Mouse (Mus musculus): ENCODE measurements around the gene Lefty1. TPM values are rescaled to one million over a fixed set of nuclear protein-coding genes. Genes with fewer than 3 reads are reported as not detected.
"Not testable (repeated sequence)": the region's sequence is repeated elsewhere in the genome, so short reads cannot be mapped to it uniquely, and the experiment has no call there.

Gene Lefty1
- total RNA-seq, 2 experiments from 2014 or later: 3.4 to 9.0 TPM

DNA sequence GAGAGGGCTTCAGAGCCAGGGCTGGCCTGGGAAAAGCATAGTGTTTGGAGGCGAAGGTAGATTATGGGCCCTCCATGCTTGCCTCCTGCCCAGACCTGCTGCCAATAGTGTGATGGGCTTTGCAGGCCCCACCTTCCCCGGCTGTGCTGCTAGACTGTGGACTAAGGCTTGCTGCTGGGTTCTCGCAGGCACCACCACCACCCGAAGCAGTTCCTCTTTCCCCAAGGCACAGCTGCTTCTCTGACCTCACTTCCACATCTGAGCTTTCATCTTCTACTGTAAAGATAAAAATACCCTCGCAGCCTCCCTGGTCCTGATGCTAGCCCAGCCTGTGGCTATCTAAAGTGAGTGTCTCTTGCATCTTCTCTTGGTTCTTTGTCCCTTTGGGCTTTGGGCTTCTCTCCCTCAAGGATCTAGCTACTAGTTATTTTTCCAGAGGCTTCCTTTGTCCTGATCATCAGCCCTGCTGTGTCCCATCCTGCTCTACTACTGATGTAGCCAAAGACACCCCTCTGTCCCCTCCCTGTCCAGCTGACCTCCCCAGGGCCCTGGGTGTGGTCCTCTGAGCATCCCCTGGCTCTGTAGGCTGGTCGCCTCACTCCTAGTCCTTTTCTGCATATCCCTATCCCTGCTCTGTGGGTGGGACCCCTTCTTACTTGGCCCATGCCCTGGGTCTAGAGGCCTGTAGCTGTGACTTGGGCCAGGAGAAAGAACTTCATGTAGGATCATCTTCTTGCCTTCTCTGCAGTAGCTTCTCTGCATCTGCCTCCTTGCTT, 12.4 kb upstream of the Lefty1 start:
- no peak for DNase-seq

DNA sequence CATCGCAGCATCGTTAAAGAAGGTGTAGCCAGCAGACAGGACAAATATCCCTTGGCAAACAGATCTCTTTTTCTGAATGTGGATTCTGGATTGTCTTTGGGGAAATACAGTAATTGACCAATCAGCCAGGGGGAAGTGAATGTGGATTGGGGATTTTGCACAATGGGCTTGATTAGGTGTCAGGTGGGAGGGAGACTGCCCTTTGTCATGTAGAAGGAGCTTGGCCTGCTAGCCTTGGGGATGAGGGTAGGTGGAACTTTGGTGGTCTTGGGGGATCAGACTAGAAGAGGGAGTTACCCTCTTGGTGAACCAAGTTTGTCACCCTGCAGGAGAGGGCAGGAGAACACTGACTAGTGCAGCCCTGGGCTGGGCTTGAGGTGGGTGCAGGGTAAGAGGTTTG, 10.1 kb upstream of the Lefty1 start:
- DNase-seq: no peak

DNA sequence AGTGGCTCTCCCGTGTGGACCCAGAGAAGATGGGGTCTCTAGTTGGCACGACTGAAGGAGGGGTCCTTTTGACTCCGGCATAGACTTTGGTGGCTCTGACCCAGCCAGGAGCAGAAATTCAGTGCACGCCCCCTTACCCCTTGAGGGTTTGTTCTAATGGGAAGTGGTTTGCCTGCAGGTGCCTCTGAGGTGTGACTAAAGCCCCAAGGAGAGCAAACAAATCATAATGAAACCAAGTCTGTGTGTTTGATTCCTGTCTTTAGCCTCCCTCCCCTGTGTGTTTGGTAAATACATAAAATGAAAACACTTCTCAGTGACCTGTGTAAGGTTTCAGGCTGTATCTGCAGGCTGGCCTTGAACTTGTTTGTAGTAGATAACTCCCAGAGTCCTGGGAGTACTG, 8.5 kb upstream of the Lefty1 start:
- no peak for DNase-seq

DNA sequence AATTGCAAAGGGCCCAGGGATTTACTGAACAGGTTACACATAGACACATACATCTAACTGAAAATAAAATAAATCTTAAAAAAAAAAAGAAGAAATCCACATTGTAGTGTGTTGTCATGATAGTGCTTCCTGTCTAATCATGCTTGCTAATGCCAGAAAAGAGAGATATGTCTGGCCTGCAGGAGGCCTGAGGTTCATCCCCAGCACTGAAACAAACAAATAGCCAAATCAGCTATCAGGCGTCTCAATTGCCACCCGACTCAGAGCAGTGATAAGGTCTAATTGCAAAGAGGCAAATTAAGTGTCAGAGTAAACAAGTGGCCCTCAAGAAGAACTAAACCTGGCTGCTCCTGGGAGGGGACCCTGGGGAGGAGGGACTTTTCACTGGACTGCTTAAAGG, 5.2 kb upstream of the Lefty1 start:
- no peak for DNase-seq

DNA sequence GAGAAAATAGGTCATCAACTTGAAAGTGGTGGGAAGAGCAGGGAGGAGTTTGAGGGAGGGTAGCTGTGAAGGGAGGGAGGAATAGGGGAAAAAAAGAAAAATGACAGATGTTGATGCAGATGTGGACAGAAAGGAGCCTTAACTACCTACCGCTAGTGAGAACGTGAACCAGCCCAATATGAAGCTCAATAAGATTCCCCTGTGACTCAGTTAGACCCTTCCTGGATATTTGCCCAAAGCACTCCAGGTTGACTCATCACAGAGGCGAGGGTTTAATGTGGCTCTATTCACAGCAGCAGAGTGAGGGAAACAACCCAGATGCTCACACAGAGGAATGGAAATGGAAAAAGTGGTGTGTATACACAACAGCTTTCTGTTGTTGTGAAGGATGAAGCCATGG, 3.7 kb upstream of the Lefty1 start:
- DNase-seq: no peak

DNA sequence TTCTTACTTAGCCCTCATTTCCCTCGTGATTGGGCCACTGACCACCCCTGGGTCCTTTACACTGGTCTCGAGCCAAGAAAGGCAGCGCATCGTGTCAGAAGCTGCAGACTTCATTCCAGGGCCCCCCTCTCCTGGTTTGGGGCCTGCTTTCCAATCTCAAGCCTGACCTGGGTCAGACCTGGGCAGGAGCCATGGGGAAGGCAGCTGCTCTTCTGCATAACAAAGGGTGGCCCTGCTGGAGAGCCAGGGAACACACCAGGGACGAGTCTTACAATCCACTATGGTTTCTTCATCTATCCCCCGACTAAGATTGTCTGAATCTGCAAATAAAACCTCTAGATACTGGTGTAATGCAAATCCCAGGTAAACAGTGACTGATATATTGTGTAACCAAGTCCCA, 1.2 kb upstream of the Lefty1 start:
- no peak for DNase-seq

DNA sequence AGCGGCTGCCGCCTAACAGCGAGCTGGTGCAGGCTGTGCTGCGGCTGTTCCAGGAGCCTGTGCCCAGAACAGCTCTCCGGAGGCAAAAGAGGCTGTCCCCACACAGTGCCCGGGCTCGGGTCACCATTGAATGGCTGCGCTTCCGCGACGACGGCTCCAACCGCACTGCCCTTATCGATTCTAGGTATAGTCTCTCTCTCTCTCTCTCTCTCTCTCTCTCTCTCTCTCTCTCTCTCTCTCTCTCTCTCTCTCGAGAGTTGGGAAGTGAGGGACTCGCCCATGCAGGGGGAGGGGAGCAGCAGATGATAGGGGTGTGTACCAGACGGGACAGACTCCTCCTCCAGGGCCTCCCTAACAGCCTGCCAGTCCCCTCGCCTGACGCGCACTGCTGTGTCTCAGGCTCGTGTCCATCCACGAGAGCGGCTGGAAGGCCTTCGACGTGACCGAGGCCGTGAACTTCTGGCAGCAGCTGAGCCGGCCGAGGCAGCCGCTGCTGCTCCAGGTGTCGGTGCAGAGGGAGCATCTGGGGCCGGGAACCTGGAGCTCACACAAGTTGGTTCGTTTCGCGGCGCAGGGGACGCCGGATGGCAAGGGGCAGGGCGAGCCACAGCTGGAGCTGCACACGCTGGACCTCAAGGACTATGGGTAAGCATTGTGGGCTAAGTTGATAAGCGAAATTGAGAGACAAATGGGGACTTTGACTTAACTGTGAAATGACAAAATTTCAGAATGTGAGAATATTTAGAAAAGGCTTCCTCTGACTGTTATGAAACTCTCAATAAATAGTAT, 2.0 kb downstream of the Lefty1 start:
- DNase-seq: peak; percentile 77 to 81

DNA sequence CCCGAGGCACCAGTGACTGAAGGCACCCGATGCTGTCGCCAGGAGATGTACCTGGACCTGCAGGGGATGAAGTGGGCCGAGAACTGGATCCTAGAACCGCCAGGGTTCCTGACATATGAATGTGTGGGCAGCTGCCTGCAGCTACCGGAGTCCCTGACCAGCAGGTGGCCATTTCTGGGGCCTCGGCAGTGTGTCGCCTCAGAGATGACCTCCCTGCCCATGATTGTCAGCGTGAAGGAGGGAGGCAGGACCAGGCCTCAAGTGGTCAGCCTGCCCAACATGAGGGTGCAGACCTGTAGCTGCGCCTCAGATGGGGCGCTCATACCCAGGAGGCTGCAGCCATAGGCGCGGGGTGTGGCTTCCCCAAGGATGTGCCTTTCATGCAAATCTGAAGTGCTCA, 2.8 kb downstream of the Lefty1 start:
- DNase-seq: not testable (repeated sequence)

DNA sequence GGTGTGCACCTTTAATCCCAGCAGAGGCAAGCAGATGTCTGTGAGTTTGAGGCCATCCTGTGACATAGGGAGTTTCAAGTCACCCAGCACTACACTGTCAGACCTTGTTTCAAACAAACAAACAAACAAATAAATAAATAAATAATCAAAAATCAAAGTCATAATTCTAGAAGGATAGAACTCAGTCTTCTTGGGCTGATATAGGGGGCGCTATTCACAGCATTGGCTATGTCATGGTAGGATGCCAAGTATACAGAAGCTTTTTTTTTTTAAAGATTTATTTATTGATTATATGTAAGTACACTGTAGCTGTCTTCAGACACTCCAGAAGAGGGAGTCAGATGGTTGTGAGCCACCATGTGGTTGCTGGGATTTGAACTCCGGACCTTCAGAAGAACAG, 4.0 kb downstream of the Lefty1 start:
- DNase-seq: not testable (repeated sequence)

DNA sequence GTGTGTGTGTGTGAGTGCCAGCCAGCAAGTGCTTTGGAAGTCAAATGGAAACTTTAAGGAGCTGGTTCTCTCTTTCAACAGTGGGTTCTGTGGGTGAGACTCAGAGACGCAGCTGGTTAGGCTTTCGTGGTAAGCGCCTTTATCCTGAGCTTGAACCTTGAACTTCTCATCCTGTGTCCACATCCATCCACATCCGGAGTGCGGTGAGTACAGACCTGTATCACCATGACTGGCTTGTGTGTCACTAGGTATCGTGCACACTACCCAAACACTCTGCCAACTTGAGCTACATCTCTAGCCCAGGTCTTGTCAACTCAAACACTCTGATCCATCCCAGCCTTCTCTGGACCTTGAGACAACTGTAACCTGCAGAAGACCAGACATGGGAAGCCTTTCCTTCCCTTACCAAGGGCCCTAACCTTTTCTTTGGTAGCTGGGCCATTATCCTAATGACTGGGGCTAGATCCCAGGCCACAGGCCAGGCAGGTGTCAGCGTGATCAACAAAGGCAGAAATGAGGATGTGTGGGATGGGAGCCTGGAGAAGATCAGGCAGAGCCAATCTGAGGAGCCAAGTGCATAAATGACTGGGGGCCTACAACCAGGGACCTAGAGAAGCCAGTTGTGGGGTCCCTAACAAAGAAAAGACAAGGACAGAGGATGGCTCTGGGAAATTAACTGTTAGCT, 6.1 kb downstream of the Lefty1 start:
- DNase-seq: no peak

DNA sequence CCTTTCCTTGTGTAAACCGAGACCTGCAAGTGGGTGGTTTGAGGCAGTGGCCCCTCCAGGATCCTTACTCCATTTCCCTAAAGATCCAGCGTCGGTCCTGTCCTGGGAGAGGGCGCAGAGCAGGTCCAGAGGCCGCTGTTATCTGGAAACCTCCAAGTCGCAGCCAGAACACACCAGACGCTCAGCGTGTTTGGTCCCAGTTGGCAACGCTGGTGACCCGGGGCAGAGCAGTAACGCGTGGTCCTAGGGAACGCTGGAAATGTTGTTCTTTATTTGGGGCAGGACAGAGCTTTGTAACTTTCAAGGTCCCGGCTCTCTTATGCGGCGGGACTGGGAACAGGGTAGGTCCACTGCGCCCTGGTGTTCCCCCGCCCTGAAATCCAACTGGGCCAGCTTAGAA, 6.9 kb downstream of the Lefty1 start:
- DNase-seq: peak in 1 of 2 experiments; percentile 66

DNA sequence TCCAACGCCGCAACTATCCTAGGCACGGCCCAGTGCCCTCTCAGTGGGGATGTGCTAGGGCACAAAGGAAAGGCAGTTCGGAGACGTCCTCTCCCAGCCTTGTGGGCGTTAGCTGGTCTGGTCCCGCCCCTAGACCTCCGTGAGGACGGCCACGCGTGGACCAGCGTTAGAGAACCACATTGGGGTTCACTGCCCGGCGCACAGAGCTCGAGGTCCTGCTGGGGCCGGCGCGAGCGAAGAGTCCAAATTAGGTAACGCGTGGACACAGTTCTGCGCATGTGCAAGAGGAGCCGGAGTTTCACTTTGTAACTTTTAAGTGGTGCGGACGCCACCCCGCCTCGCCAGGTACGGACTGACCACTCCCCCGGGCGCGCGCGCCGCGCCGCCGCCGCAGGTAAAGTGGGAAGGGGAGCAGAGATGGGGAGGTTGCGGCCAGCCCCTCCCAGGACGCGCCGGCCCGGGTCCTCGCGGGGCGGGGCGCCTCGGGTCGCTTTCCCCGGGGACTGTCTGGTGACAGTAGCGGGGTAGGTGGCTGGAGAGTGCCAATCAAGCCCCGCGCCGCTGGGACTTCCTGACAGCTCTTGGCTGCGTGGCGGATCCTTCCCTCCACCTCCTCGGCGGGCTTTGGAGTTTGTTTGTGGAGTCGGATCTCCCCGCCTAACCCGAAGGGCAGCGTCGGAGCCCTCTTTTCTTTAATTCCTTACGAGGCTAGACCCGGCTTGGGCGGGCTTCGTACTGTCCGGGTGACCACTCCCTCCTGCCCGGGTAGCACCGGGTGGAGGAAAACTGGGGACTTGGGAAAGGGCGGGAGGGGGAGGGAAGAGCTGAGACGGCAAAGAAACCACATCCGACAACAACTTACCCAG, 7.6 kb downstream of the Lefty1 start, which contains the start of gene Tmem63a:
TSS of gene Tmem63a (plus strand) at position 179 of the 866 bp plus-strand sequence.
- DNase-seq: peak; percentile 83 to 84

DNA sequence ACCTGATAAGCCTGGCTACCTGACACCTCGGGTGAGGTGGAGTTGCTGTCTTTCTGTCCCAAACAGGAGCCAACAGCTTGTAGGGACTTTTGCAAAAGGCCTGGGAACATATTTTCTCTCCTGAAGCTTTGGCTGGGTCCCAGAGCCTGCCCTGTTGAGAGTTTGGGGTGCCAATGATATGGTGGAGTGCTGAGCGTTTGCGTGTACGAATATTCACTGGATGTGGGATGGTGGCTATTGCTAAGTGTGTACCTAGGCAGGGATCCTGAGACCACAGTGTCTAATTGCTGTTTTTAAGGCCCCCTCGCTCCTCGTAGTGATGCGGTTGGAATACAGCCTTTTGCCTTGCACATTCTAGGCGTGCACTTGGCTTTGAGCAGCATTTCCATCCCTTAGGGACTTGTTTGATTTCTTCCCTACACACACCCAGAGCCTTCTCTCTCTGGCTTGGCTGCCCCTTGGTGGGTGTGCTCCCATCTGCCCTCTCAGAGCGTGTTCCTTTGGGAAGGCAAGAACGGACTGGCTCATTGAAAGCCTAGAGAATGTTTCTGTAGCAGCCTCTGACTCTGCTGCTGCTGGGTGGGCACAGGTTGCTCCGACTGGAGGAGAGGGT, 8.3 kb downstream of the Lefty1 start:
- DNase-seq: peak in 1 of 2 experiments; percentile 29

DNA sequence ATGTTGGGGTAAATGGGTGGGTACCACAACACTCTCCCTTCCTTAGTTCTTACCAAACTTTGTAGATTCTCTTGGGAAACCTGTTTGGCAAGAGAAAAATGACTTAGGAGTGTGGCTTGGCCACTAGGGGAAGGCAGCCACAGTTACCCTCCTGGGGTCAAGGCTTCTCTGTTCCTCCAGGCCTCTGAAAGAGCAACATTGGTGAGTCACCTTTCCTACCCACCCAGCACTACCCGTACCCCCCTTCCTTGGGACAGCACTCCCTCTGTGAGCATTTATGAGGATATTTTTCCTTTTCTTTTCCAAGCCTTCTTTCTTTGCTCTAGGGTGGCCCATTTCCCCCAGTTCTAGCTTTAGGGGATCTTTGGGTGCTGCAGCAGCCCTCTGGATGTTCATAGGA, 9.1 kb downstream of the Lefty1 start:
- DNase-seq: peak; percentile 65 to 73

DNA sequence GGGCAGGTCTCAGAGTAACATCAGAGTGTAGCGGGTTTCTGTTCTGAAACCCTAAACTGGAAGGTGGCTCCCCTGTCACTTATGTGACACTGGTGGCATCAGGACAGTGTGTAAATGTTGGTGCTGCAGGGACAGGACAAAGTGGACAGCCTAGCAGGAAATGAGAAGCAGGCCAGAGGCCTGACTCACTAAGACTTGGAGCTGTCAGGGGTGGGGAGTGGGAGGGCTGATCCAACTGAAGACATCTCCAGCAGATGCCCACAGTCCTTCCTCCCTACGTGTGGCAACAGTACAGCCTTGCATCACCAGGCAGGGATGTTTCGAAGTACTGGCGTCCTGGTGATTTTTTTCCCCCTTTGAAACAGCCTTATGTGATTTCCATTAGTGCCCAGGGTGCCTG, 9.7 kb downstream of the Lefty1 start:
- DNase-seq: peak; percentile 34 to 59

DNA sequence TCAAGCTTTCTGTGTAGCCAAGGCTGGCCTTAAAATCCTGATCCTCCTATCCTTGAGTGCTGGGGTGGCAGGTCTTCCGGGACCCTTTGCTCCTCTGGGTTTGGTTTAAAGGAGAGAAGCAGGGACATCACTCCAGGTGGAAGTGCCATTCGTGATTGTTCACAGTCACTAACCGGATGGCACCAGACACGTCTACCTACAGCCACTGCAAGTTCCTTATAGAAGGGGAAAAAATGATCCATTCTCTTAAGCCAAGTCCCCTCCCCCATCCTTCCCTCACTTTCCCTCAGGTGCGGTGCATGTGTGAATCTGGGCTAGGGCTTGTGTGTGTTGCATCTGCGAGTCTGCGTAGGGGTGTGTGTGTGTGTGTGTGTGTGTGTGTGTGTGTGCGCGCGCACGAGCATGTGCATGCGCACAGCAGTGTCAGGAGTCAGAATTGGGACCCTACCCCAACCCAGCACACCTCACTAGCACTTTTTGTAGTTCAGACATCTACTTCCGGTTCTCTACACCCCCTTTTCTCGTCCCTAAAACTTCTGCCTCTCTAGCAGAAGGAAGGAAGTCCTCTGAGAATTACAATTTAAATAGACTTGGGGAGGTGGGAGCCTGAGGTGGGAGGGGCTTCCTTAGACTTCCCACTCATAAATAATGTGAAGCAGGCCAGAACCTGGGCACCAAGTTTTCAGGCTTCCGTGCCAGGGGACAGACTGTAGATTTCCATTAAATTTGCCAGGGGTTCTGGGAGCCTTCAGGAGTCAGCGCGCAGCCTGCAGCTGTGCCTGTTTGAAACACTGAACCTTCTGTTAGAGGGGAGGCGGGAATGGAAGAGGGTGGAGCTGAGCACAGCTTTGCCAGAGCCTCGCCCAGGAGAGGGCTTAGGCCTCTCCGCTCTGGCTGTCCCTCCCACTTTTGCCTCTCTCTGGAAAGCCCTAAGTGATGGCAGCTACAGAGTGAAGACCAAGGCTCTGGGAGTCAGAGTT, 10.5 kb downstream of the Lefty1 start:
- peak; percentile 67 to 68 for DNase-seq

DNA sequence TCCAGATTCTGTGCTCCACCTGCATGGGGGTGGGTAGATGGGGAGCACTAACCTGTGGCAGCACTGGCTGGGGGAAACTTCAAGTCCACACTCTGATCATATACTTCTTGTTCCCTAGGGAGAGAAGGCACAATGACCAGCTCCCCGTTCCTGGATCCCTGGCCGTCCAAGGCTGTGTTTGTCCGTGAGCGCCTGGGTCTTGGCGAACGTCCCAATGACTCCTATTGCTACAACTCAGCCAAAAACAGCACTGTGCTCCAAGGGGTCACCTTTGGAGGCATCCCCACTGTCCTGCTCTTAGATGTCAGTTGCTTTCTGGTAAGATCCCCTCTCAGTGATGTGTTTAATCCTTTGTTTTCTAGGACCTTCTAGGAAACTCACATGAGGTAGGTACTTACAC, 11.6 kb downstream of the Lefty1 start:
- DNase-seq: peak; percentile 84 to 87

DNA sequence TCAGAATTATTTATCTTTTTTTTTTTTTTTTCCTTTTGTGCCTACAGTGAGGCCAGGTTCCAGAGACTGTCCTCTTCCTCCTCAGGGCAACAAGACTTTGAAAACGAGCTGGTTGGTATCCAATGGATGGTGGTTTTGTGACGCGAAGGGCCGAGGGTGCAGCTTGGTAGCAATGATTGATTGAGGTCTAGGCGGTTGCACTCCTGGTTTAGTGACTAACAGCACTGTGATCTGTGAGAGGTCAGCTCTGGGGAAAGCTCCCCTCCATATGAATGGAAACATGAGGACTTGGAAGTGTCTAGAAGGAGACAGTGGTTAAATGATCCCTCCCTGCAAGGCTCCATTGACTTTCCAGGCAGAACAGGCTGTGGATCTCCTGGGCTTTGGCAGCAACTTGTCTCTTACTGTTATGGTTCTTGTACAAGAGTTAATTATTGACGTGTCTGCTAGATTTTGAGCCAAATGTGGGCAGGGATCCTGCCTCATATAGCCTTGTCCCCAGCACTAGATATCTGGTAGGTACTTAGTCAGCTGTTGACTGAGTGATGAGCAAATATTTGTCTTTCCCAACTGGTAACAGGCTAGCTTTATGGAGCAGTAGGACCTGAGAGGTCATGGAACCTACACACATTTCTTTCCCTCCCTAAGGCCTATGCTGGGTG, 17.4 kb downstream of the Lefty1 start:
- DNase-seq: peak in 1 of 2 experiments; percentile 52

DNA sequence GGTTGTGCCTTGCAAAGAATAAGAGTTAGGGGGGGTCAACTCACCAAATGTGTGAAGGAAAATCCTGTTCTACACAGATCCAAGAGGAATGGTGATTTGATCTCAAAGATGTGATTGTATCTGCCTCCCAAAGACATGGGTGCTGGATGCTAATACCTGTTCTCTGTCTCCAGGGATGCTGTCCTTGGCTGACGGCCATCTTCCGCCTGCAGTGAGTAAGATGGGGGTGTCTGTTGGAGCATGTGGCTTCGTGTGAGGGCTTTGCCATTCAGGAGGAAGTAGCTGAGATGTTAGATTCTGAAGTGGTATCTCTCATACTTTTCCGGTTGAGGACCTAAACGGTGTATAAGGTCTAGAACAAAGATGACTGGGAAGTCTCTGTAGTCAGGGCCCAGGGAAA, 18.0 kb downstream of the Lefty1 start:
- DNase-seq: no peak

DNA sequence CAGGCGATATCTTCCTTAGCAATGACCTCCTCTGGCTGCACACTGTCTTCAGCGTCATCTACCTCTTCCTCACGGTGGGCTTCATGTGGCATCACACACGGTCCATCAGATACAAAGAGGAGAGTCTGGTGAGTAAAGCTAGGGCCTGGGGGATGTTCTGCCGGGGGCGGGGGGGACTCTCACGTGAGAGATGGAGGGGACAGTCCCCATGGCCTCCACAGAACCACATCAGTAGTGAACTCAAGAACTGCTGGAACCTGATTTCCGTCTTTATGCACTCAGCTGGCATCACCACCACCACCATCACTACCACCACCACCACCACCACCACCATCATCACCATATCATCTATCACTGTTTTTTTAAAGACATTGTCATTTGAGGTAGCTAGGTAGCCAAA, 21.6 kb downstream of the Lefty1 start:
- DNase-seq: no peak

All from adrenal gland, postnatal 36 days (tissue).